Mouse (Mus musculus) left cerebral cortex, postnatal 36 days (tissue): ENCODE measurements around the gene 4930426L09Rik. TPM values are rescaled to one million over a fixed set of nuclear protein-coding genes. Genes with fewer than 3 reads are reported as not detected.
"Not testable (repeated sequence)": the region's sequence is repeated elsewhere in the genome, so short reads cannot be mapped to it uniquely, and the experiment has no call there.

Experiments used
- DNase-seq, 2 experiments: peaks; one replicate each; pipeline ENCODE4 v3.0.0; 2021 to 2022; ENCODE audit warnings: low spot score in 2 of 2, mixed read lengths in 1 of 2
- intact Hi-C: fragments of 180-260 bp; cut with DNase I; formaldehyde crosslinking; loops from one replicate; pipeline ENCODE4 v1.15.1; 2025
- total RNA-seq, 2 experiments: library from RNA; stranded (reverse); gene quantifications; 2 replicates each; pipeline ENCODE4 v1.2.3; 2021

The 4930426L09Rik gene
- total RNA-seq, 2 experiments from 2014 or later, result 0.72 to 1.0 TPM

DNA sequence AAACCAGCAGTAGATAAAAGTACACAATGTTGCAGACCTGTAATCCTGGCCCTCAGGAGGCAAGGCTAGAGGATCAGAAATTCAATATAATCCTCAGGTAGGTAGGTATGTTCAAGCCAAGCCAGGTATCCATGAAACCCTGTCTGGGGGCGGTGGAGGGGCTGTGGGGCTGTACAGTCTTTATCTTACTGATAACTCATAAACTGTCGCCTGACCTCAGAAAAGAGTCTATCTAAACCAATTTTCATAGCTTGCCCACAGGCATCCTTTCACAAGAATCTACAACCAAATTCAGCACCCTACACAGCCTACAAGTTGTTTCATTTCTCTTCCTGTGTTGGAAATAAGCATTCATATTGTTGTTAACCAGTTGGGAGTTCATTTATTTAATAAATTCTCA is 1.3 kb downstream of the 4930426L09Rik start:
- intact Hi-C loops, result loop anchor here (5.0 to 10.0 kb wide), 7 partner anchors 47 to 605 kb away; partner anchors contain the start of genes Bmi1, Dnajc1 and Spag6
- no peak for DNase-seq

- intact Hi-C loops, result no loop called here
- no peak for DNase-seq
Measured at GRCm38 (mm10) chr2:19004801-19005200, 6.7 kb downstream of the 4930426L09Rik start.

DNA sequence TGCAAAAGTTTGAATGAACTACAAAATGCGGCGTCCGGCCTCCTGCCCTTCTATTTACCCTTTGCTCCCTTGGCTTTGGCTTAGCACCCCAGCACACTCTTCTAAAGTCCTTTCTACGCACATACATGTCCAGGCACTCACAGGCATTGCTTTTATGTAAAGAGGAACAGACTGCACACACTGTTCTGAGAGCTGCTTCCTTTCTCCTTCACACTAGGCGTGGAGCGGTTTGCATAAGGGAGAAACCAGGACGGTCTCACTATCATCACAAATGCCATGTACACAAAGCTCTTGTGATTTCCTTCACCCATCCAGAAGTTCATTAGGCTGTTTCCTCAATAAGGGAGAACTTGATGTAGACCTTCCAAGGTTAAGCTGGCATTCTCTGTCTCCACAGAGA is 8.0 kb downstream of the 4930426L09Rik start:
- intact Hi-C loops, result no loop called here
- no peak for DNase-seq

DNA sequence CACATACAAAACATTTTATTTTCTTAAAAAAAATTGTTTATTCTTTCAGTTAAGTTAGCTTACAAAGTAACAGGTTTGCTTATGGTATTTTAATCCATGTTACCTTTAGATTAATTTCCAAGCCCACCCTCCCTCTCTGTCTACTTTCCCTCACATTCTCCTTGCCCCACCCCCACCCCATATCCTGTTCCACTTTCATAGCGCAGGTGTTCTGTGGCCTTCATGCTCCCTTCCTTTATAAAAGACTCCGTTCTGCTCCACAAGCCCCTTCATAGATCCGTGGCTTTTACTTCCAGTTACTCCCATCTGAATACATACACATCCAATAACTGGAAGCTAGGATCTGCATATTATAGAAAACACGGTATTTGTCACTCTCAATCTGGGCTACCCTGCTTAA is 9.4 kb downstream of the 4930426L09Rik start:
- intact Hi-C loops, result no loop called here
- no peak for DNase-seq

GRCm38 (mm10) chr2:19010541-19010940 is 12.4 kb downstream of the 4930426L09Rik start:
- DNase-seq, intact Hi-C loops: not testable (repeated sequence)

- no peak for DNase-seq
- intact Hi-C loops, result no loop called here
Measured at GRCm38 (mm10) chr2:19011443-19011842, 13.3 kb downstream of the 4930426L09Rik start.

DNA sequence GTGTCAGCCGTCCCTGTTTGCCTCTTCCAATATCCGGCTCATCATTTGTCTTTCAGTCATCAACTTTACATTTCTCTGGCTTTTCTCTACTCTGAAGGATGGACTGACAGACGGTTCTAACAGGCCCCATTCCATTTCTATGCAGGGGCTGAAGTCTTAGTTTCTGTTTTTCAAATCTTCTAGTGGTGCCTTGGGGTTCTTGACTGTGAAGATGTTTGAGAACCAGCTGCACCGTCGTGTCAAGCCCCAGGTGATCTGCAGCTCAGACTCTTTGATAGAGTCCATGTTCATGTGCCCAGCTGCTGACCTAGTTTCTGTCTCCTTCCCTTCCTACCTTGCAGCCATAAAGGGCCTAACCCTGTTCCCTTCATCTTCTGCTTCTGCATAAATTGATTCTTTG is 18.2 kb downstream of the 4930426L09Rik start:
- intact Hi-C loops, result no loop called here
- DNase-seq, result no peak

DNA sequence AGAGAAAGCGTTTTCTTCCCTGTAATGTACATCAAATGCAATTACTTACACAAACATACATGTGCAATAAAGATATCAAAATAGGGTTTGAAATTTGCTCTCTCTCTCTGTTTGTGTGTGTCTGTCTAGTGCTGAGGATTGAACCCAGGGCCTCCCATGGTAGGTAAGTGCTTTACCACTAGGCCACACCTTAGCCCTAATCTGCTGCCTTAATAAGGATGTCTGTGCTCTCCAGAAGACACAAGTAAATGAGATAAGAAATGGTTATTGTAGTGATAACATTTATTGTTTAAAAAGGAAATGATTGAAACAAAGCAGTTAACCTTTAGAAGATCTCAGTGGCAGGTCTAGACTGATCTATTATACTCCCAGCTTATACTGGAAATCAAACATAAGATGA is 18.7 kb downstream of the 4930426L09Rik start:
- intact Hi-C loops, result no loop called here
- DNase-seq, result no peak

GRCm38 (mm10) chr2:19018034-19018433 is 19.9 kb downstream of the 4930426L09Rik start:
- DNase-seq, result no peak
- intact Hi-C loops, result no loop called here

DNA sequence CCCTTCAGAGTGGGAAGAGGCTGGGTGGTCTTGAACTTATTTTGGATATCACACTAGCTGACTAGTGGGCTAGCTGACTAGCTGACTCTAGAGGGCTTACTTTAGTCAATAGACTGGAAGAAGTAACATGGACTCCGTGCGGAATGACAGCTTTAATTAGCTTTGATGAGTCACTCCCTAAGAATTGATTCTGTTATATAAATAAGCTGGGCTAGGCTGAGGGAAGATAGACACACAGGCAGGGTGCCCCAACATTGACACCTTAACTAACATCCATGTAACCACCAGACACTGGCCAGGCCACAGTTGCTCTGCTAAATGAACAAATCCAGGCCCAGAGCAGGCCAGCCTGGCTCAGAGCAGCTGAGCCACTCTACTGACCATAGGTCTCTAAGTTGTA is 26.7 kb downstream of the 4930426L09Rik start:
- no peak for DNase-seq
- intact Hi-C loops, result no loop called here

DNA sequence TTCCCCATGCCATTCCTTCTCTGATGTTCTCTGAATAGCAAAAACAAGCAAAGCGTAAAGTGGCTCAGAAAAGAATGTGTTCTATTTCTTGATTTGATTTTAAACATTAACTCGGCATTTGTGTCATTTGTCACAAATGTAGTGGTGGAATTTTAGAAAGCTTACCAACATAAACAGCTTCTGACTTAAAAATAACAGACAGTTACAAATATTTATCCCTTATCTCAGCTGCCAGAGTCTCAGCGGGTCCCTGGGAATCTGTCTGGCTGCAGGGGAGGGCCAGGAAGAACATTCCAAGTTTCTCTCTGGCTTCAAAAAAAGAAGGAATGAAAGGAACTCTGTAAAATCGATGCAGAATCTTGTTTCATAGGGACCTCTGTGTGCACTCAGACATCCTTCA is 39.3 kb downstream of the 4930426L09Rik start:
- intact Hi-C loops, result no loop called here
- no peak for DNase-seq

DNA sequence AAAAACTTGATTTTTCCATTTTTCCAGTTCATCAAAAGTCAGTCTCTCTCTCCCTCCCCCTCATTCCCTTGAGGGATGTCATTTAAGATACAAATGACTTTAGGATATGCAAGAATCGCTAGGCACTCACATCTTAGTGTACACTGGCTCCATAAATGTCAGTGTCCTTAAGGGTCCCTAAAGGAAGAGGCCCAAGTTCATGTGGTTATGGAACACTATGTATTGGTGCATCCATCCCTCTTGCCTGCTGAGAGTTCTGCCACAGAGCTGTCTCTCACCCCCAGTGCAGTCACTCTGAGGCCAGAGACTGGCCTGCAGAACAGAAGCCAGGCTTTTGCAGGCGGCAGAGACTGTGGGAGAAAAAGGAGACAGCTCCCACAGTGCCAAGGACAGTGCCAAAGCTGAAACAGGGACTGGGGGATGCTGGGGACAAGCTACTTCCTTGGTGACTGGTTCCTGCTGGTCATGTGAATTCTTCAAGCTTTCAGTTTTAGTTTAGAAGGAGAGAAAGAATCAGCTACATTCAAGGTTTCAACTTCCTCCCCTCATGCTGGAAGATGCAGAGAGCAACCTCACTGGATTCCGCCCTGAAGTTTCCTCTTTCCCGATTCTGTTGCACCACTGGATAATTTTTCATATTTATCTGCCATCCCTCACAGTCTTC is 39.9 kb downstream of the 4930426L09Rik start:
- intact Hi-C loops, result no loop called here

DNA sequence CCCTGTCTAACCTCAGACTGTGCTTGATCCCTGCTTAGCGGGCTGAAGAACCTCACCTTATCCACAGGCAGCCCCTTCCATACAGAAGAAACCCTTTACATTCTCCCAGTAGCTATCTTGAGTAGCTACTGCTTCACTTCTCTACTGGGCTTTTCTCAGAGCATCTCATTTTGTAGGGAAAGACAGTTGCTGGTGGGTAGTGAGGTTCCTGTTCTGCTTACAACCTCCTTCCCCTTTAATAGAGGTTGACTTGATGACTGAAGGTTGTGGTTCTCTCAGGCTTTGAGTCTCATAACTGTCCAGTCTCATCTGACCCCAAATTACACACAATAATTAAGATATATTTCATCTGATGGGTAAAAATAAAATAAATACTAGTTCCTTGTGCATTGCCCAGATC is 50.1 kb downstream of the 4930426L09Rik start:
- no peak for DNase-seq

More for the DNA sequence above, 39.9 kb downstream of the 4930426L09Rik start:
- no peak for DNase-seq

DNA sequence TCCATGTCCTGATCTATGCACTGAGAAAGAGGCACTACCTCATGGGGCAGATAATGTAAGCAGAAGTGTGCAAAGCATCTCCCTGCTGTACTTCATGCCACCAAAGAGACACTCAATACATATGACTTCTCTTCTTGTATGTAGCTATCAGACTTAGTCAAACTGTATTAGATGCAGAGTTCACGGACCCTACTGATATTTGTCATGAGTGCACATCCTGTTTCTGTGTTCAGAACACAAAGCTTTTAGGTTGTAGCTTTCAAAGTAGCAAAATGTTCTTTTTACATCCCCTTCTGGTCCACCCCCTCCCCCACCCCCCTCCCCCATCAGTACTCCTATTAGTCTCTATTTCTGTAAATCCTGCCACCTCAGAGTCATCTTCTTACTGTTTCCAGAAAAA is 51.2 kb downstream of the 4930426L09Rik start:
- intact Hi-C loops, result no loop called here
- DNase-seq, result no peak

More for the DNA sequence above, 50.1 kb downstream of the 4930426L09Rik start:
- intact Hi-C loops, result no loop called here

Other genes with a start within 250 kb of the 4930426L09Rik start
- gene Pip4k2a, start 217 bp upstream of the 4930426L09Rik start, total RNA-seq, result 10 to 100 TPM; 50.8 to 56.2 TPM
- gene Armc3, start 201.0 kb downstream of the 4930426L09Rik start, total RNA-seq, result under 1 TPM; 0.47 to 0.54 TPM